Mouse (Mus musculus) neural tube, embryonic 15.5 days (tissue): ENCODE results near the gene Gm6583. TPM values are rescaled to one million over a fixed set of nuclear protein-coding genes. Genes with fewer than 3 reads are reported as not detected.
"Not testable (repeated sequence)": the region's sequence is repeated elsewhere in the genome, so short reads cannot be mapped to it uniquely, and the experiment has no call there.

ENCODE experiments used
- ATAC-seq: fragments of 200-750 bp; cut with Nextera tagmentation; 2 replicates; pipeline ENCODE4 v1.8.0; 2017; ENCODE audit warnings: mild to moderate bottlenecking, moderate TSS enrichment, moderate library complexity; ENCODE audit not compliant: low FRiP score
- H3K27ac ChIP-seq: fragments of 300-500 bp; sonication (generic); replicated peaks from 2 replicates; pipeline ENCODE4 v1.5.1; 2015; ENCODE audit warnings: mild to moderate bottlenecking, inconsistent platforms
- H3K27me3 ChIP-seq: fragments of 300-500 bp; sonication (generic); replicated peaks from 2 replicates; pipeline ENCODE4 v1.6.1; 2015; ENCODE audit warnings: inconsistent platforms
- H3K36me3 ChIP-seq: fragments of 300-500 bp; sonication (generic); 2 replicates; pipeline ENCODE4 v1.6.1; 2015; ENCODE audit warnings: inconsistent platforms
- H3K4me1 ChIP-seq: fragments of 300-500 bp; sonication (generic); 2 replicates; pipeline ENCODE4 v1.6.1; 2015; ENCODE audit warnings: inconsistent platforms
- H3K4me2 ChIP-seq: fragments of 300-500 bp; sonication (generic); 2 replicates; pipeline ENCODE4 v1.6.1; 2015; ENCODE audit warnings: inconsistent platforms, mild to moderate bottlenecking, moderate library complexity
- H3K4me3 ChIP-seq: fragments of 300-500 bp; sonication (generic); replicated peaks from 2 replicates; pipeline ENCODE4 v1.5.1; 2015; ENCODE audit warnings: mild to moderate bottlenecking, inconsistent platforms
- H3K9ac ChIP-seq: fragments of 300-500 bp; sonication (generic); replicated peaks from 2 replicates; pipeline ENCODE4 v1.6.1; 2015; ENCODE audit warnings: mild to moderate bottlenecking, inconsistent platforms
- H3K9me3 ChIP-seq: fragments of 300-500 bp; sonication (generic); replicated peaks from 2 replicates; pipeline ENCODE4 v1.6.1; 2016; ENCODE audit warnings: inconsistent platforms
- WGBS: fragments of 180-500 bp; shearing (Covaris S2); methylation state at CpG from one replicate; pipeline ENCODE4 v1.1.7; 2015; ENCODE audit warnings: mixed read lengths; 5-methylcytosine and 5-hydroxymethylcytosine counted together
- polyA plus RNA-seq: library from polyadenylated mRNA; unstranded; fragments of >200 nt; fragmentation: Nextera tagmentation; extraction: Ambion mirVana; gene quantifications from 2 replicates; pipeline ENCODE4 v1.2.1, GENCODE M21; 2015

The Gm6583 gene
- polyA plus RNA-seq, 1 experiment from 2014 or later, result 0.22 TPM

GRCm38 (mm10) chr5:112323246-112323645 is 32.6 kb downstream of the Gm6583 start:
- Histone ChIP-seq H3K4me3 (no peak overlapping the region), H3K4me2 (no peak overlapping the region), H3K9me3 (no peaks in the 10 kb centered on the region), H3K4me1 (peaks cover 29% of the 10 kb centered on the region), H3K27me3 (0 out of 2 replicates have a peak, but pooled peaks cover 5% of the 10 kb centered on the region), H3K9ac (no peak overlapping the region), H3K27ac (no peak overlapping the region), H3K36me3 (0 out of 2 replicates have a peak, but pooled peaks cover 2% of the 10 kb centered on the region)
- no peak for ATAC-seq
- WGBS, result 88% methylated on average over 6 of the region's 6 CpGs

GRCm38 (mm10) chr5:112321376-112321775 is 34.5 kb downstream of the Gm6583 start:
- no peak overlapping the region for H3K4me2 ChIP-seq
- 80% methylated on average over 4 of the region's 4 CpGs for WGBS
- no peak overlapping the region for H3K4me3 ChIP-seq
- H3K9ac ChIP-seq, result no peak overlapping the region
- ATAC-seq, result no peak
- H3K4me1 ChIP-seq, result peaks cover 12% of the 10 kb centered on the region
- 0 out of 2 replicates have a peak, but pooled peaks cover 5% of the 10 kb centered on the region for H3K27me3 ChIP-seq
- H3K9me3 ChIP-seq, result no peaks in the 10 kb centered on the region
- no peaks in the 10 kb centered on the region for H3K36me3 ChIP-seq
- H3K27ac ChIP-seq, result no peak overlapping the region

- no peak for ATAC-seq
- WGBS, result 79% methylated on average over 6 of the region's 6 CpGs
- no peak overlapping the region for H3K27ac ChIP-seq
Observed at GRCm38 (mm10) chr5:112320936-112321335, 34.9 kb downstream of the Gm6583 start.

DNA sequence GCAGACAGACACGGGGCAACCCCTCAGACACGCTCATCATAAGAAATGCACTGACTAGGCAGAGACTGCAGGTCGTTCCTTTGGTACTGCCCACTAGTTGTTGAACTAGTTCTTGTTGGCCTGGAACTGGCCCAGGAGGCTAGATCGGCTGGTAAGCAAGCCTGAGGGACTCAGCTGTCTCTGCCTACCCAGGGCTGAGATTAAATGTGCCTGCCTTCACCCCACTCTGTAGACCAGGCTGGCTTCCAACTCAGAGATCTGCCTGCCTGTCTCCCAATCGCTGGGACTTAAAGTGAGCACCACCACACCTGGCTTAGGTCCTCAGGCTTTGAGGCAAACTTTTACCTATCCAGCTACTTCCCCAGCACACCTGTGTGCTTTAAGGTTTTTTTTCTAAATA is 35.5 kb downstream of the Gm6583 start:
- no peak overlapping the region for H3K27ac ChIP-seq
- H3K9ac ChIP-seq, result no peak overlapping the region
- H3K36me3 ChIP-seq, result peaks cover 2% of the 10 kb centered on the region
- H3K27me3 ChIP-seq, result 0 out of 2 replicates have a peak, but pooled peaks cover 5% of the 10 kb centered on the region
- no peaks in the 10 kb centered on the region for H3K9me3 ChIP-seq
- H3K4me1 ChIP-seq, result peaks cover 8% of the 10 kb centered on the region
- WGBS, result 84% methylated on average over 5 of the region's 5 CpGs
- H3K4me3 ChIP-seq, result no peak overlapping the region
- no peak for ATAC-seq
- H3K4me2 ChIP-seq, result no peak overlapping the region

More at GRCm38 (mm10) chr5:112320936-112321335, 34.9 kb downstream of the Gm6583 start:
- 0 out of 2 replicates have a peak, but pooled peaks cover 5% of the 10 kb centered on the region for H3K27me3 ChIP-seq
- H3K4me3 ChIP-seq, result no peak overlapping the region
- no peaks in the 10 kb centered on the region for H3K9me3 ChIP-seq
- H3K4me2 ChIP-seq, result no peak overlapping the region
- no peaks in the 10 kb centered on the region for H3K36me3 ChIP-seq
- H3K9ac ChIP-seq, result no peak overlapping the region
- H3K4me1 ChIP-seq, result peaks cover 12% of the 10 kb centered on the region

DNA sequence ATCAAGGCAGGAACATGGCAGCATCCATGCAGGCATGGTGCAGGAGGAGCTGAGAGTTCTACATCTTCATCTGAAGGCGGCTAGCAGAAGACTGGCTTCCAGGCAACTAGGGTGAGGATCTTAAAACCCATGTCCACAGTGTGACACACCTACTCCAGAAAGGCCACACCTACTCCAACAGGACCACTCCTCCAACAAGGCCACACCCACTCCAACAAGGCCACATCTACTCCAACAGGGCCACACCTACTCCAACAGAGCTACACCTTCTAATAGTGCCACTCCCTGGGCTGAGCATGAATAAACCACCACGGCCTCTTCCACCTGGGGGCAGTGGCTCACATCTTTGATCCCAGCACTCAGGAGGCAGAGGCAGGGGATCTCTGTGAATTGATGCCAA is 36.5 kb downstream of the Gm6583 start:
- not testable (repeated sequence) for H3K9me3 ChIP-seq

GRCm38 (mm10) chr5:112317328-112317727 is 38.5 kb downstream of the Gm6583 start:
- Histone ChIP-seq H3K36me3 (peaks cover 15% of the 10 kb centered on the region), H3K27ac (no peak overlapping the region), H3K9me3 (no peaks in the 10 kb centered on the region), H3K4me3 (no peak overlapping the region), H3K4me1 (no peaks in the 10 kb centered on the region; the same call in 1 of the 2 replicates), H3K27me3 (0 out of 2 replicates have a peak, but pooled peaks cover 5% of the 10 kb centered on the region), H3K9ac (no peak overlapping the region), H3K4me2 (no peak overlapping the region)
- ATAC-seq, result no peak
- 58% methylated on average over 5 of the region's 5 CpGs for WGBS

More for the DNA sequence above, 36.5 kb downstream of the Gm6583 start:
- not testable (repeated sequence) for H3K4me1 ChIP-seq, H3K4me2 ChIP-seq, ATAC-seq, H3K9ac ChIP-seq, H3K27ac ChIP-seq, H3K27me3 ChIP-seq, H3K4me3 ChIP-seq
- WGBS, result 66% methylated on average over 2 of the region's 2 CpGs
- peaks cover 10% of the 10 kb centered on the region for H3K36me3 ChIP-seq

DNA sequence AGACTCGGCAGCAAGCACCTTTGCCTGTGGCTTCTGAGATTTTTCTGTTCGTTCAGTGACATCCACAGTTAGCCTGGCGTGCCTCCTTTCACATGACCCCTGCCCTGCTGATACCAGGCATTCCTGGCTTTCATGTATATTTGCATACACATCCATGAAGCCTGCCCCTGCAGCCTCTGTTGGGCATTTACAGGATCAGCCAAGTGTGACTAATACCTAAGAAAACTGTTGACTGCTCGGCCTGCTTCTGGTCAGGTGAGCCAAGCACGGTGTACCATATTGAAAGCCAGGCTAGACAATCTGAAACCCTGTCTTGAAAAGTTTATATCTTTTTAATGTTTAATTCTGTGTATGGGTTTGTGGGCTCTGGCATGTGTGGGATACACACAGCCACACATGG is 39.4 kb downstream of the Gm6583 start:
- Histone ChIP-seq H3K27me3 (0 out of 2 replicates have a peak, but pooled peaks cover 3% of the 10 kb centered on the region), H3K4me2 (no peak overlapping the region), H3K4me3 (no peak overlapping the region), H3K9me3 (no peaks in the 10 kb centered on the region), H3K36me3 (peaks cover 15% of the 10 kb centered on the region), H3K4me1 (no peaks in the 10 kb centered on the region; the same call in 1 of the 2 replicates), H3K9ac (no peak overlapping the region), H3K27ac (no peak overlapping the region)
- whole genome bisulfite sequencing, result 82% methylated on average over 5 of the region's 5 CpGs
- ATAC-seq, result no peak

DNA sequence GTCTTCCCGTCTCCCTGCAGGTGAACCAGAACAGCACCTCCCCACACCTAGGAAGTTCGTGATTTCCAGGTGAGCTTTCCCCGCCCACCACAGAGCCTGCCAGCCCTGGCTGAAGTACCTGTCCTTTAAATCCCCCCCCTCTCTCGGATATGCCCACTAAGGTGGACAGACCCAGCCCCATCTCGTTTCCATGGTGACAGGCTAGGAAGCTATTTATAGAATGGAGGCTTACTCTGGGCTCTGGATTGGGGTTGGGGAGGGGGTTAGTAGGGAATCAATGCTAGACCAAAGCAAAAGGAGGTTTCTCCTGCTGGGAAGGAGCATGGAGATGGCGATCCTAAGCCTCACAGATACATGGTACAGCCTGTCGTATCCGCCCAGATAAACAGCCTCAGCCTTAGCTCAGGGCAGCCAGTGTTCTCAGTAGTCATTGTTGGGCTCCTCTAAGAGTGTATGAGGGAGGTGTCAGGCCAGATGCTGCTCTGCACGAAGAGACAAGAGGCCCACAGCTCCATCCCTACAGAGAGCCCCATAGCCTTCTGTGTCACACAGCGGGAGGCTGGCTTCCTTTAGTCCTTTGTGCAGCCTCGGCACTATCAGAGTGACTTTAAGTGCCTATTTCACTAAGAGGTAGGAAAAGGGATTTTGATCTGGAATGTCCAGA is 42.5 kb downstream of the Gm6583 start:
- Histone ChIP-seq H3K4me1 (no peaks in the 10 kb centered on the region; the same call in 1 of the 2 replicates), H3K27ac (no peak overlapping the region), H3K4me3 (no peak overlapping the region)

DNA sequence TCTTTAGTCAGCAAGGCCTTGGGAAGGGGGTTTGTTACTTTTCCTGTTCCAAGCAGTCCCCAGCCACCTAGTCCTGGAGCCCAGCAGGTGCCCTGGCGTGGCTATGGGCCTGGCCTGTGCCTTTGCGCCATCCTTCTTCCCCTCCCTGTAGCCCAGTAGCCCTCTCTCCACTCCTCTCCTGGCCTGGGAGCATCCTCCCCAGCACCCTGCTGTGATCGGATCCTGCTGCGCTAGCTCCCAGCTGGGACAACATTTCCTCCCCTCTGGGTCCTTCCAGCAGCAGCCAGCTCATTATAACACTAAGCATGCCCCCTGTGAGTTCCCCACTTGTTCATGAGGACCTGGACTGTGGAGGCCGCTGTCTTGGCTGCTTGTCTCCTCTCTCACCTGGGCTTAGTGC is 50.0 kb downstream of the Gm6583 start:
- no peaks in the 10 kb centered on the region for H3K27me3 ChIP-seq
- peaks cover 33% of the 10 kb centered on the region for H3K36me3 ChIP-seq
- H3K4me3 ChIP-seq, result no peak overlapping the region
- H3K4me1 ChIP-seq, result peaks cover 5% of the 10 kb centered on the region; the same call in 1 of the 2 replicates
- 67% methylated on average over 5 of the region's 5 CpGs for WGBS
- no peak overlapping the region for H3K9ac ChIP-seq
- no peak for ATAC-seq
- no peak overlapping the region for H3K4me2 ChIP-seq
- H3K9me3 ChIP-seq, result no peaks in the 10 kb centered on the region
- no peak overlapping the region for H3K27ac ChIP-seq

More for the DNA sequence above, 42.5 kb downstream of the Gm6583 start:
- Histone ChIP-seq H3K9me3 (no peaks in the 10 kb centered on the region), H3K4me2 (no peak overlapping the region), H3K9ac (no peak overlapping the region), H3K27me3 (no peaks in the 10 kb centered on the region), H3K36me3 (peaks cover 44% of the 10 kb centered on the region)
- no peak for ATAC-seq
- 65% methylated on average over 11 of the region's 11 CpGs for WGBS

Other genes starting within 250 kb of the Gm6583 start
- 1.7 and 2.5 TPM in 2 replicates for gene Cryba4, start 103.5 kb downstream of the Gm6583 start, polyA plus RNA-seq
- 5.8 and 6.2 TPM in 2 replicates for gene Crybb1, start 100.2 kb downstream of the Gm6583 start, polyA plus RNA-seq
- gene Tpst2, start 79.3 kb downstream of the Gm6583 start, polyA plus RNA-seq, result 31.4 and 40.2 TPM in 2 replicates
- gene Tfip11, start 29.7 kb downstream of the Gm6583 start, polyA plus RNA-seq, result 29.7 and 31.0 TPM in 2 replicates
- 57.5 and 61.9 TPM in 2 replicates for gene Srrd, start 13.0 kb downstream of the Gm6583 start, polyA plus RNA-seq
- gene Hps4, start 12.9 kb downstream of the Gm6583 start, polyA plus RNA-seq, result 37.4 and 38.2 TPM in 2 replicates
- gene Asphd2, start 38.8 kb upstream of the Gm6583 start, polyA plus RNA-seq, result 58.3 and 89.1 TPM in 2 replicates
- gene Gm6588, start 93.4 kb upstream of the Gm6583 start, polyA plus RNA-seq, result 0.57 and 0.79 TPM in 2 replicates
- 26.7 and 32.5 TPM in 2 replicates for gene Sez6l, start 221.2 kb upstream of the Gm6583 start, polyA plus RNA-seq